Mouse (Mus musculus) CH12.LX (cell line): ENCODE results near the gene Dapk3. TPM values are rescaled to one million over a fixed set of nuclear protein-coding genes. Genes with fewer than 3 reads are reported as not detected.

ENCODE experiments used
- DNase-seq: peaks from one replicate; pipeline ENCODE4 v3.0.0-alpha.2; 2013; ENCODE audit errors: extremely low read depth
- H3K27ac ChIP-seq: 2 replicates; pipeline ENCODE4 v1.5.1; 2012; ENCODE audit warnings: low read depth, mild to moderate bottlenecking, control low read depth, moderate library complexity; ENCODE audit not compliant: insufficient read depth
- H3K27me3 ChIP-seq: replicated peaks from 2 replicates; pipeline ENCODE3; 2012; ENCODE audit warnings: inconsistent platforms
- H3K36me3 ChIP-seq, 2 experiments: replicated peaks in 1 of 2; 2 replicates each; pipeline versions ENCODE3 to v1.6.1; 2012; ENCODE audit warnings: inconsistent platforms in 1 of 2, low read length in 1 of 2, mild to moderate bottlenecking in 1 of 2, mixed read lengths in 1 of 2, moderate library complexity in 1 of 2; ENCODE audit not compliant: control insufficient read depth in 1 of 2, insufficient read depth in 1 of 2
- H3K4me1 ChIP-seq, 2 experiments: 2 replicates each; pipeline ENCODE4 v1.6.1; 2012; ENCODE audit warnings: inconsistent platforms in 1 of 2, moderate library complexity in 1 of 2; ENCODE audit not compliant: insufficient read depth in 2 of 2, control insufficient read depth in 1 of 2
- H3K4me2 ChIP-seq: 2 replicates; pipeline ENCODE4 v1.6.1; 2012; ENCODE audit warnings: low read depth, mild to moderate bottlenecking, control low read depth; ENCODE audit not compliant: poor library complexity, insufficient read depth, severe bottlenecking
- H3K4me3 ChIP-seq, 3 experiments: fragments of 150-350 bp in 1 of 3; sonication (generic) in 1 of 3; replicated peaks in 1 of 3; 2 replicates each; pipeline versions ENCODE3 to v1.5.1; 2011 to 2012; ENCODE audit warnings: low read depth in 2 of 3, low read length in 2 of 3, mild to moderate bottlenecking in 2 of 3, moderate library complexity in 2 of 3, control low read depth in 1 of 3, improper control_type of control experiment in 1 of 3, inconsistent platforms in 1 of 3, mixed read lengths in 1 of 3; ENCODE audit not compliant: poor library complexity in 1 of 3
- H3K79me2 ChIP-seq: replicated peaks from 2 replicates; pipeline ENCODE4 v1.6.1; 2012; ENCODE audit warnings: mild to moderate bottlenecking, moderate library complexity; ENCODE audit not compliant: control insufficient read depth, poor library complexity, insufficient read depth, severe bottlenecking; ENCODE audit errors: extremely low read depth
- H3K9ac ChIP-seq: 2 replicates; pipeline ENCODE4 v1.6.1; 2012; ENCODE audit warnings: low read depth, mild to moderate bottlenecking, control low read depth, moderate library complexity; ENCODE audit not compliant: insufficient read depth
- H3K9me3 ChIP-seq: replicated peaks from 2 replicates; pipeline ENCODE3; 2012; ENCODE audit warnings: low read length, inconsistent platforms, mixed read lengths
- BHLHE40 ChIP-seq: IDR thresholded peaks from 2 replicates; pipeline ENCODE4 v1.6.1; 2011; ENCODE audit warnings: mild to moderate bottlenecking, low read depth, low read length, improper control_type of control experiment
- CHD2 ChIP-seq: IDR thresholded peaks from 2 replicates; pipeline ENCODE4 v1.6.1; 2011; ENCODE audit warnings: low read length, improper control_type of control experiment
- CTCF ChIP-seq, 2 experiments: IDR thresholded peaks in 1 of 2; conservative IDR thresholded peaks in 1 of 2; 2 replicates each; pipeline ENCODE4 v1.5.1; 2011 to 2012; ENCODE audit warnings: low read depth in 2 of 2, low read length in 2 of 2, improper control_type of control experiment in 1 of 2, inconsistent platforms in 1 of 2, mild to moderate bottlenecking in 1 of 2, moderate library complexity in 1 of 2
- E2F4 ChIP-seq: IDR thresholded peaks from 2 replicates; pipeline ENCODE4 v1.6.1; 2011; ENCODE audit warnings: low read depth, low read length, improper control_type of control experiment; ENCODE audit not compliant: insufficient replicate concordance
- ELF1 ChIP-seq: IDR thresholded peaks from 2 replicates; pipeline ENCODE4 v1.6.1; 2014; ENCODE audit warnings: low read depth, mild to moderate bottlenecking, inconsistent platforms, low read length, improper control_type of control experiment
- EP300 ChIP-seq: IDR thresholded peaks from 2 replicates; pipeline ENCODE4 v1.6.1; 2011; ENCODE audit warnings: low read length, improper control_type of control experiment
- ETS1 ChIP-seq: conservative IDR thresholded peaks from 2 replicates; pipeline ENCODE4 v1.6.1; 2012; ENCODE audit warnings: low read depth, mild to moderate bottlenecking, inconsistent platforms, low read length, improper control_type of control experiment, moderate library complexity
- GABPA ChIP-seq: IDR thresholded peaks from 2 replicates; pipeline ENCODE4 v1.6.1; 2012; ENCODE audit warnings: low read depth, low read length, improper control_type of control experiment, inconsistent platforms; ENCODE audit not compliant: insufficient replicate concordance
- HCFC1 ChIP-seq: IDR thresholded peaks from 2 replicates; pipeline ENCODE4 v1.6.1; 2012; ENCODE audit warnings: low read depth, mild to moderate bottlenecking, inconsistent platforms, low read length, improper control_type of control experiment
- JUN ChIP-seq: IDR thresholded peaks from 2 replicates; pipeline ENCODE4 v1.6.1; 2011; ENCODE audit warnings: low read depth, mild to moderate bottlenecking, low read length, improper control_type of control experiment, moderate library complexity; ENCODE audit not compliant: insufficient read depth
- KAT2A ChIP-seq: IDR thresholded peaks from 2 replicates; pipeline ENCODE4 v1.6.1; 2012; ENCODE audit warnings: low read length, improper control_type of control experiment, inconsistent platforms; ENCODE audit not compliant: insufficient replicate concordance
- MAFK ChIP-seq: IDR thresholded peaks from 2 replicates; pipeline ENCODE4 v1.6.1; 2011; ENCODE audit warnings: low read length, improper control_type of control experiment; ENCODE audit not compliant: insufficient replicate concordance
- MAZ ChIP-seq: IDR thresholded peaks from 2 replicates; pipeline ENCODE4 v1.6.1; 2012; ENCODE audit warnings: low read depth, mild to moderate bottlenecking, inconsistent platforms, low read length, improper control_type of control experiment, moderate library complexity
- MEF2A ChIP-seq: IDR thresholded peaks from 2 replicates; pipeline ENCODE4 v1.6.1; 2014; ENCODE audit warnings: low read depth, mild to moderate bottlenecking, inconsistent platforms, low read length, improper control_type of control experiment, borderline replicate concordance
- MXI1 ChIP-seq: IDR thresholded peaks from 2 replicates; pipeline ENCODE4 v1.6.1; 2011; ENCODE audit warnings: mild to moderate bottlenecking, low read depth, low read length, improper control_type of control experiment
- MYC ChIP-seq: IDR thresholded peaks from 2 replicates; pipeline ENCODE4 v1.6.1; 2011; ENCODE audit warnings: low read depth, mild to moderate bottlenecking, improper control_type of control experiment, low read length
- NELFE ChIP-seq: IDR thresholded peaks from 2 replicates; pipeline ENCODE4 v1.6.1; 2011; ENCODE audit warnings: low read depth, low read length, improper control_type of control experiment
- NRF1 ChIP-seq: IDR thresholded peaks from 2 replicates; pipeline ENCODE4 v1.6.1; 2014; ENCODE audit warnings: low read depth, mild to moderate bottlenecking, inconsistent platforms, low read length, improper control_type of control experiment, moderate library complexity
- PAX5 ChIP-seq: IDR thresholded peaks from 2 replicates; pipeline ENCODE4 v1.6.1; 2012; ENCODE audit warnings: low read length, inconsistent platforms, mixed read lengths
- POLR2AphosphoS2 ChIP-seq: IDR thresholded peaks from 2 replicates; pipeline ENCODE4 v1.6.1; 2011; ENCODE audit warnings: low read depth, low read length, improper control_type of control experiment
- RAD21 ChIP-seq: IDR thresholded peaks from 2 replicates; pipeline ENCODE4 v1.6.1; 2011; ENCODE audit warnings: low read depth, mild to moderate bottlenecking, low read length, improper control_type of control experiment, moderate library complexity
- RCOR1 ChIP-seq: conservative IDR thresholded peaks from 2 replicates; pipeline ENCODE4 v1.6.1; 2012; ENCODE audit warnings: low read depth, mild to moderate bottlenecking, inconsistent platforms, low read length, improper control_type of control experiment
- SIN3A ChIP-seq: IDR thresholded peaks from 2 replicates; pipeline ENCODE4 v1.6.1; 2012; ENCODE audit warnings: low read length, improper control_type of control experiment, inconsistent platforms
- SMC3 ChIP-seq: IDR thresholded peaks from 2 replicates; pipeline ENCODE4 v1.6.1; 2011; ENCODE audit warnings: low read depth, low read length, improper control_type of control experiment
- TBP ChIP-seq: conservative IDR thresholded peaks from 2 replicates; pipeline ENCODE4 v1.6.1; 2011; ENCODE audit warnings: low read depth, low read length, improper control_type of control experiment
- TCF12 ChIP-seq: IDR thresholded peaks from 2 replicates; pipeline ENCODE4 v1.6.1; 2014; ENCODE audit warnings: low read depth, mild to moderate bottlenecking, inconsistent platforms, low read length, improper control_type of control experiment
- USF1 ChIP-seq: IDR thresholded peaks from 2 replicates; pipeline ENCODE4 v1.6.1; 2014; ENCODE audit warnings: low read depth, mild to moderate bottlenecking, inconsistent platforms, low read length, improper control_type of control experiment
- ZC3H11A ChIP-seq: IDR thresholded peaks from 2 replicates; pipeline ENCODE4 v1.6.1; 2012; ENCODE audit warnings: low read depth, mild to moderate bottlenecking, inconsistent platforms, low read length, improper control_type of control experiment
- ZKSCAN1 ChIP-seq: IDR thresholded peaks from 2 replicates; pipeline ENCODE4 v1.6.1; 2012; ENCODE audit warnings: low read depth, inconsistent platforms, low read length, improper control_type of control experiment, borderline replicate concordance
- dilution Hi-C: fragments of 300-500 bp; cut with MboI; formaldehyde crosslinking; loops from 2 replicates; pipeline ENCODE4 v1.14.3; 2020; ENCODE audit warnings: low sequenced_read_pairs; ENCODE audit not compliant: extremely low pct_unique_long_range_greater_than_20kb, extremely low pct_ligation_motif_present
- in situ Hi-C: fragments of 300-500 bp; cut with MboI; formaldehyde crosslinking; loops from 3 replicates; pipeline ENCODE4 v1.14.3; 2019; ENCODE audit warnings: low sequenced_read_pairs, low pct_ligation_motif_present, low pct_unique_long_range_greater_than_20kb, mixed read lengths
- polyA plus RNA-seq: library from polyadenylated mRNA; unstranded; fragments of >175 nt; gene quantifications from 2 replicates; pipeline ENCODE4 v1.2.1, GENCODE M21; 2012; ENCODE audit warnings: low read depth; ENCODE audit not compliant: insufficient read length
- total RNA-seq, 2 experiments: library from RNA; depleted of rRNA; stranded (reverse); fragments of 300-350 nt in 1 of 2; fragments of >200 nt in 1 of 2; gene quantifications; 2 replicates each; pipeline ENCODE4 v1.2.3; 2012 to 2014

The Dapk3 gene
- total and polyA plus RNA-seq, 3 experiments = 25.4 to 46.2 (median 44.5) TPM

DNA sequence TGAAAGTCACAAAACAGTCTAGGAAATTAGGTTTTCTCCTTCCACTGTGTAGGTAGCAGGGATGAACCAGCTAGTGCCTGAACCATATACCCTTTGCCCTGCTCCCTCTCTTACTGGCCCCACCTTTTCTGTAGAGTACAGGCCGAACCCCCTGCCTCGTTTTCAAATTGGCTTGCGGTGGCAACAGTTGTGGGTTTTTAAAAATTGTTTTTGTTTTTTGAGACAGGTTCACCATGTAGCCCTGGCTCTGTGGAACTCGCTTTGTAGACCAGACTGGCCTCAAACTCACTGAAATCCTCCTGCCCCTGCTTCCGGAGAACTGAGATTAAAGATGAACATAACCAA lies 14.7 kb upstream of the Dapk3 start:
- H3K9me3 ChIP-seq = no peaks in the 10 kb centered on the region
- TF ChIP-seq TCF12 = no peak
- no peak for TF ChIP-seq TBP
- no peak for TF ChIP-seq SMC3
- TF ChIP-seq MAZ = no peak
- TF ChIP-seq CTCF (conservative IDR thresholded peaks at IDR 0.05 in 1 of 2, IDR thresholded peaks at IDR 0.05 in 1 of 2; ENCODE audit: low read depth in 2 of 2, low read length in 2 of 2) = no peak
- no peak for TF ChIP-seq E2F4
- no peak for TF ChIP-seq EP300
- no peak for TF ChIP-seq PAX5
- TF ChIP-seq MEF2A = no peak
- no peak for TF ChIP-seq MYC
- TF ChIP-seq USF1 = no peak
- no peak for TF ChIP-seq CHD2
- no peak for TF ChIP-seq ELF1
- TF ChIP-seq NRF1 = no peak
- H3K27ac ChIP-seq = peak overlapping the region; percentile 61; the same call in 1 of the 2 replicates
- peak overlapping the region; percentile 84 for H3K4me2 ChIP-seq
- no peak for DNase-seq
- dilution Hi-C loops (no loop called here), in situ Hi-C loops (loop anchor here (10.0 kb wide), 1 partner anchor 243 kb away; no protein-coding TSS in a partner anchor)
- peak overlapping the region; percentile 55 for H3K9ac ChIP-seq
- H3K4me1 ChIP-seq = peaks cover 16 to 47% of the 10 kb centered on the region in 2 experiments
- peaks cover 7 to 28% of the 10 kb centered on the region in 2 experiments for H3K36me3 ChIP-seq
- H3K79me2 ChIP-seq = peaks cover 33% of the 10 kb centered on the region
- H3K27me3 ChIP-seq = no peaks in the 10 kb centered on the region
- peak overlapping the region; percentile 65 to 86 (median 80) for H3K4me3 ChIP-seq

DNA sequence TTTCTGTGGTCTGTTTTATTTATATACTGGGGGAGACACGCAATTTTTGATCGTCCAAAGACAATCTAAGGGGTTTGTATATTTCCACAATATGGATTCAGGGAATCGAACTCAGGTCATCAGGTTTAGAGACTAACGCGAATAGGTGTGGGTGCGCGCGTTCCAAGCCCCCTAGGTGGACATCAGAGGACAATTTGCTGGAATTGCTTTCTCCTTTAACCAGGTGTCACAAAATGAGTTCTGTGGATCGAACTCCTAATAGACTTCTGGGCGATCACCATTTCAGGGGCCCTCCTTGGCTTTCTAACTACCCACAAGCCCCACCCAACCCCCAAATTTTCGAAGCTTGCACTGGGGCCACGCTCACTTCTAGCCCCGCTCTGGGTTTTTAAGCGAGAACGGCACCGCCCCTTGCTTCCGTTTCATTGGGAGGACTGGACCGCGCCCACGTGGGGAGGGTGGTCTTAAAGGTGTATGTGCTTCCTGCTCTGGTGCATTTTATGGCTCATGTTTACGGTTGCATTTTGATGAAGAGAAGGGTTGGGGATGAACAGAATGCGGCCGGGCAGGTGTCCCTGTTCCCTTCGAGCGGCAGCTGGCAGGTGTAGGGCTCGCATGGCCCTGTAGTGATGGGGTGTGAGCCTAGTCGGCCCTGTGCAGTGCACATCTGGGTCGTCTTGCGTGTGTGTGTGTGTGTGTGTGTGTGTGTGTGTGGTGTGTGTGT lies 14.1 kb upstream of the Dapk3 start:
- H3K79me2 ChIP-seq = peaks cover 33% of the 10 kb centered on the region
- in situ Hi-C loops (loop anchor here (10.0 kb wide), 1 partner anchor 244 kb away; no protein-coding TSS in a partner anchor), dilution Hi-C loops (no loop called here)
- DNase-seq = peak; percentile 91
- peak overlapping the region; percentile 65 to 86 (median 80) for H3K4me3 ChIP-seq
- peak overlapping the region; percentile 88 for H3K27ac ChIP-seq
- H3K9ac ChIP-seq = peak overlapping the region; percentile 55
- H3K4me2 ChIP-seq = peak overlapping the region; percentile 84
- no peaks in the 10 kb centered on the region for H3K9me3 ChIP-seq
- no peaks in the 10 kb centered on the region for H3K27me3 ChIP-seq
- peaks cover 16 to 41% of the 10 kb centered on the region in 2 experiments for H3K4me1 ChIP-seq
- peaks cover 4 to 23% of the 10 kb centered on the region in 2 experiments for H3K36me3 ChIP-seq
- TF ChIP-seq POLR2AphosphoS2 (no peak), ZKSCAN1 (no peak), SIN3A (peak; percentile 84), BHLHE40 (peak; percentile 34; the same call in 1 of the 2 replicates), E2F4 (no peak), TBP (no peak; the same call in 1 of the 2 replicates), NELFE (no peak), MYC (peak; percentile 88), JUN (no peak), SMC3 (no peak), ETS1 (peak; percentile 17; the same call in 1 of the 2 replicates), CHD2 (no peak; the same call in 1 of the 2 replicates), ZC3H11A (no peak), GABPA (no peak), CTCF (conservative IDR thresholded peaks at IDR 0.05 in 1 of 2, IDR thresholded peaks at IDR 0.05 in 1 of 2; ENCODE audit: low read depth in 2 of 2, low read length in 2 of 2) (no peak), HCFC1 (no peak; the same call in 1 of the 2 replicates), PAX5 (no peak), MAFK (no peak), KAT2A (no peak), NRF1 (no peak), EP300 (no peak), RAD21 (no peak), MXI1 (peak; percentile 93), RCOR1 (no peak), TCF12 (peak; percentile 43; the same call in 1 of the 2 replicates)
